Mouse (Mus musculus) left cerebral cortex, adult 2 months (tissue): ENCODE results near the gene Ppwd1. TPM values are rescaled to one million over a fixed set of nuclear protein-coding genes. Genes with fewer than 3 reads are reported as not detected.
"Not testable (repeated sequence)": the region's sequence is repeated elsewhere in the genome, so short reads cannot be mapped to it uniquely, and the experiment has no call there.

Experiments
- DNase-seq, 2 experiments: peaks; one replicate each; pipeline ENCODE4 v3.0.0; 2021 to 2022; ENCODE audit warnings: low spot score in 2 of 2, mixed read lengths in 1 of 2; ENCODE audit errors: extremely low spot score in 1 of 2
- H3K27ac ChIP-seq: fragments of 200-600 bp; 2 replicates; pipeline ENCODE4 v1.8.1; 2022
- H3K4me3 ChIP-seq: fragments of 200-600 bp; 2 replicates; pipeline ENCODE4 v1.8.1; 2022
- CTCF ChIP-seq: fragments of 200-600 bp; IDR thresholded peaks from 2 replicates; pipeline ENCODE4 v1.8.1; 2022; ENCODE audit warnings: antibody characterized with exemption, mild to moderate bottlenecking, moderate library complexity
- intact Hi-C: fragments of 180-260 bp; cut with DNase I; formaldehyde crosslinking; loops from one replicate; pipeline ENCODE4 v1.15.1; 2025
- long read RNA-seq, 2 experiments: library from polyadenylated mRNA; stranded (forward); transcript quantifications; one replicate each; pipeline ENCODE4 v2.0.0; 2021; ENCODE audit warnings: borderline mapping rate in 2 of 2
- total RNA-seq, 2 experiments: library from RNA; stranded (reverse); gene quantifications; 2 replicates each; pipeline ENCODE4 v1.2.3; 2021

Gene Ppwd1
- 10 to 100 TPM; 14.0 to 15.5 TPM for total RNA-seq
- long read RNA-seq, experiment 1, transcript Ppwd1-201 (11 exons, 2,342 nt): major isoform, 7 of 10 reads
- long read RNA-seq, experiment 1, partial matches to known transcripts: 1 of 10 reads
- long read RNA-seq, experiment 1, other reads (novel, unspliced or antisense): 1 of 10 reads
- long read RNA-seq, experiment 2, partial matches to known transcripts: 0 of 2 reads
- long read RNA-seq, experiment 2, other reads (novel, unspliced or antisense): 2 of 2 reads

DNA sequence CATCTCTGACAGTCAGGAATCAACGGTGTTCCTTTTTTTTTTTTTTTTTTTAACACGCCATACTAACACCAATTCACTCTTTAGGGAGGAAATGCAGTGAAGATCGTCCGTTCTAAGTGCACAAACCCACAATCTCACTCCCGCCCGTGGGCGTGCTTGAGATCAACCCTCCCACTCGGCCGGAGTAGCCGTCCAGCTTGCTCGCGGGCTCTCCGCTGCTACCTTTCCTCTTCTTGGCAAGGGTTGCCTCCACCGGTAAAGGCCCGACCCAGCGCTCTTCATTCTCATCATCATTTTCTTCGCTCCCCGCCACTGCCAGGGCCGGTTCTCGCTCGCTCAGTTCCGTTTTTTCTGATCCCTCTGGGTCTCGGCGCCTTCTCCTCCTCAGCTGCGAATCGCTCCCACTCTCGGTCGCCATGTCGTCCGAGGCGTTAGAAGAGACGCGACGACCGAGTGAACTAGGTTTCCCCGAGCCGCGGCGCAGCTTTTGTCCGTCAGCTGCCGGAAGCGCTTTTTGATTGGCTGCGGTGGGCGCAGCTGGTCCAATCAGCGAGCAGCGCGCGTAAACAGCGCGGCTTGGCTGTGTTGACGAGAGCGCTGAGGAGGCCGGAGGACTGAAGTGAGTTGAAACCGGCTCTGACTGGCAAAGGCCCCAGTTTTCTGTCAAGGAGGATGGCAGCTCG lies at the start of gene Ppwd1, which contains the start of gene Cenpk:
TSS of gene Ppwd1 (minus strand) at position 460 of the 683 bp plus-strand sequence.
TSS of gene Cenpk (plus strand) at position 228 of the 683 bp plus-strand sequence.
- peak within 1 kb of the TSS; percentile 90 for H3K4me3 ChIP-seq
- TF ChIP-seq CTCF: no peak
- H3K27ac ChIP-seq: peak within 1 kb of the TSS; percentile 94
- intact Hi-C loops: no loop called here
- peak; percentile 97 to 98 for DNase-seq

DNA sequence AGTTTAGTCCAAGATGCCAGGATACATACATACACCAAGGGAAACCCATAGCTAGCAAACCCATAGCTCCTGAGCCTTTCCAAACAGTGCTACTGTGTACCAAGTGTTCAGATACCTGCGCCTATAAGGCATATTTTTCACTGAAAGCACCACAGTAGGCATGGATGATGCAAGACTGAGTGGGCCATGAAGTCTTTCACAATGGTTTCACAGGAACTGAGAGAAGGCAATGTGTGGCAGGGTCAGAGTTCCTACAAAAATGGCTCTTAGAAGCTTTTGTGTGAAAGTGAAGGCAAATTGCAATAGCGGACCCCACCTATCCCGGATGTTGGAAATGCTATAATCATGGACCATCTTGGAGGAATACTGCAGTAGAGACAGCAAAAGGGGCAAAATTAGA lies 30.4 kb upstream of the Ppwd1 start:
- intact Hi-C loops: no loop called here
- no peak for TF ChIP-seq CTCF
- Histone ChIP-seq H3K4me3 (no peak overlapping the region), H3K27ac (no peak overlapping the region)
- no peak for DNase-seq

DNA sequence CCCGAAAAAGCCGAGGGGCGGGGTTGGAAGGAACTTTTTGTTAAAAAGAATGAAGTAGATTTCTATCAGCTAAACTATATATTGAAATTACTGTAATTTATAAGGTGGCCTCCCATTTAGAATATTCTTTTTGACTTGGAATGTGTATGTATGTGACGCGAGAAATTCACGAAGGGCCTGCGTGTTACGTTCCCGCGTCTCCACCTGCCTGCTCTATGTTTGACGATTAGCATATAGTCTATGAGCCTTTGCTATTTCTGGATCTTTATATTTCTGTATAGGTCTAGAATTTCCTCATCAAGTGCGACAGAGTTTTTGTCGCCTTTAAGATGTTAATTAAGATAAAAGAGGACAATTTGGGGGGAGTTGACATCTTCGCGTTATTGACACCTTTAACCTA lies 538 bp upstream of the Ppwd1 start:
- intact Hi-C loops: no loop called here
- H3K27ac ChIP-seq: no peak overlapping the region
- H3K4me3 ChIP-seq: peak overlapping the region; percentile 90
- no peak for TF ChIP-seq CTCF
- no peak for DNase-seq

DNA sequence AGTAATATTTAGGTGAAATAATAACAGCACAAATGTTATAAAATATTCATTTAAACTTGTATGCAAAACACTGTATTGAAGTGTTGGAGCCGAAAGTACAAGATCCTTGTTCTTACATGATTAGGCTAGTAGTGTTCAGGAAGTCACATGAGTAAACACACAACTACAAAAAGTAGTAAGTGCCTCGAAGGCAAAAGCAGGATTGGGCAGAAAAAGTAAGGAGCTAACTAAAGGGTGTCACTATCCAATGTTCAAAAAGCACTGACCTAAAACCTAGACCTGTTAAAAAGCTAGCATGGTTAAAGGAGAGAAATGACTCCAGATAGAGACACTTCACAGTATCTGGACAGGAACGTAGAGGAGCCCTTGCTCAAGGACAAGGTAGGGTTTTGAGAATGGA lies 1.2 kb downstream of the Ppwd1 start:
- peak overlapping the region; percentile 90 for H3K4me3 ChIP-seq
- no peak overlapping the region for H3K27ac ChIP-seq
- intact Hi-C loops: no loop called here
- no peak for TF ChIP-seq CTCF
- DNase-seq: no peak

DNA sequence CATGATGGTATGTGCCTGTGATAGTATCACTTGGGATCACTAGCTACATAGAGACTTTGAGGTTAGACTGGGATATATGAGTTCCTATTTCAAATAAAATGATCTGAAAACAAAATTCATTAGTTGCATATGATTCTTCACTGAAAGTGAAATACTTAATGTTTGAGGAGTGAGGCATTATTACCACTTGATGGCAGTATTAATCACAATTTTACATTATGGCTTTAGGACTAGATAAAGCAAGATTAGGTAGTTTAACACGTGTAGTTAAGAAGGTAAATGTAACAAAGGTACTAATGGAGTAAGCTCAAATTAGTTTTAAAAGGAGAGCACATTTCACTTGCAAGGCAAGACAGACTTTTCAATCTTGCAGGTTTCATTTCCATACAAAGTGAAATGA lies 24.3 kb downstream of the Ppwd1 start:
- no peak for DNase-seq
- TF ChIP-seq CTCF: peak; percentile 18; the same call in 1 of the 2 replicates
- intact Hi-C loops: loop anchor here (2.0 kb wide), 1 partner anchor 14 kb away; no protein-coding TSS in a partner anchor

DNA sequence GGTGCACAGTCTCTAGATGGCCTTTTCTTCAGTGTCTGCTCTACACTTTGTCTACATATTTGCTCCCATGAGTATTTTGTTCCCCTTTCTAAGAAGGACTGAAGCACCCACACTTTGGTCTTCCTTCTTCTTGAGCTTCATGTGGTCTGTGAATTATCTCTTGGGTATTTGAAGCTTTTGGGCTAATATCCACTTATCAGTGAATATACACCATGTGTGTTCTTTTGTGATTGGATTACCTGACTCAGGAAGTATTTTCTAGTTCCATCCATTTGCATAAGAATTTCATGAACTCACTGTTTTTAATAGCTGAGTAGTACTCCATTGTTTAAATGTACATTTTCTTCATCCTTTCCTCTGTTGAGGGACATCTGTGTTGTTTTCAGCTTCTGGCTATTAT lies 32.8 kb downstream of the Ppwd1 start:
- H3K27ac ChIP-seq, DNase-seq, H3K4me3 ChIP-seq: not testable (repeated sequence)
- intact Hi-C loops: loop anchor here (5.0 kb wide), 1 partner anchor 596 kb away; the partner anchor contains the start of gene Srek1ip1

More for the DNA sequence above, 24.3 kb downstream of the Ppwd1 start:
- no peak overlapping the region for H3K4me3 ChIP-seq
- no peak overlapping the region for H3K27ac ChIP-seq

DNA sequence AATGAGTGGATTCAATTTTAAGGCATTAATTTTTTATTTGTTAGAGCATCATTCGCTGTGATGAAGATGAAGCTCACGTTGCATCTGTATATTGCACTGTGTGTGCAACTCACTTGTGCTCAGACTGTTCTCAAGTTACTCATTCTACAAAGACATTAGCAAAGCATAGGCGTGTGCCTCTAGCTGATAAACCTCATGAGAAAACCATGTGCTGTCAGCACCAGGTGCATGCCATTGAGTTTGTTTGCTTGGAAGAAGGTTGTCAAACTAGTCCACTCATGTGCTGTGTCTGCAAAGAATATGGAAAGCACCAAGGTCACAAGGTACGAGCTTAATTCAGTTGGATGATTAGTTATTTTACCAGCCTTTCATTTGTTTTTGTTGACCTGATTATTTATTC lies 41.3 kb downstream of the Ppwd1 start:
- no peak for DNase-seq
- H3K27ac ChIP-seq: no peak overlapping the region
- TF ChIP-seq CTCF: no peak
- no peak overlapping the region for H3K4me3 ChIP-seq
- intact Hi-C loops: loop anchor here (5.0 kb wide), 1 partner anchor 35 kb away; no protein-coding TSS in a partner anchor

DNA sequence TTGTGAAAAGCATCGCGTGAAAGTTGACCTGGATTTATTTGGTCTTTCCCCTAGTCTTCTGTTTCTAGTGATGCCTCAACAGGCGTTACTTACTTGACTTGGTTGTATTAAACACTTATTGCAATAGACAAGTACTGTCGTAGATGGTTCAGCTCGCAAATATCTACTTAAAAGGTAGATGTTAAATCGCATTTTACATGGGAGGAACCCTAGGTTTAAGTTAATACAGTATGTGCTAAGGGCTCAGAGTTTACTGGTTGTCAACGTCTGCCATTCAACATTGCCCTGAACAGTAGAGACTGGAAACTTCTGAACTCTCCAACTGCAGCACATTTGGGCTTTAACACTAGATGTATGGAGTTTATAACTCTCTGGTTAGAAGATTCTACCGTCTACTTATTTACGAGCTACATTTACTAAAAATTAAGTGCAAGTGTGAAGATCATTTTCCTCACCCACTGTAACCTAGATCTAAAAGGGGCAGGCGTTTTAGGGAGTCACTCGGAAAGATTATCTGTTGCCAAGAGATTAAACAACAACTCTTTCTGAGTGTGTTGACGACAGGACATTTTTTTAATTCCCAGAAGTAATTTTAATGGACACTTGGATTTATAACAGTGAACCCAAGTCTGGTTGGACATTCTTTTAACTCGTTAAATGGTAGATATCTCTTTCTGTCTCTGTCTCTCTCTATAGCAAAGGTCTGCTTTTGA lies 49.3 kb downstream of the Ppwd1 start:
- DNase-seq: no peak
- Histone ChIP-seq H3K4me3 (peak overlapping the region; percentile 73), H3K27ac (peak overlapping the region; percentile 95)
- TF ChIP-seq CTCF: no peak
- intact Hi-C loops: no loop called here

DNA sequence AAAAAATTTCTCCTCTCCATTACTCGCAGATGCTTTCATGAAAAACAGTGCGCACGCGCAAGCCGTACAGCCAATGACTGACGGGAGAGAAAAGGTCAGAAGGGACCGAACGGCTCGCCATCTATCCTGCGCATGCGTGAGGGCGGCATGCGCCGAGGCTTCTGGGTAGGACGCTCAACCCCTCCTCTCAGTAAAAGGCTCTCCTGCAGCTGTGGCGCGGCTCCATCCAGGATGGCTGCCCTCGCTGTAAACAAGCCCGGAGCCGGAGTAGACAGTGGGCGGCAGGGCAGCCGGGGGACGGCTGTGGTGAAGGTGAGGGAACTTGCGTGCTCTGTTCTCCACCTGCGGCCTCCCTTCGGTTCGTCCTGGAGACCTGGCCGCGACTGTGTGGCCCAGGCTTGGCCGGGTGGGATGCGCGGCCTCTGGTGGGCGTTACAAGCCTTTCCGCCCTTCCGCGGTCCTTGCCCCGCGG lies 50.0 kb downstream of the Ppwd1 start, which contains the start of gene Trim23:
TSS of gene Trim23 (plus strand) at position 148 of the 472 bp plus-strand sequence.
- intact Hi-C loops: no loop called here
- TF ChIP-seq CTCF: peak; percentile 3; the same call in 1 of the 2 replicates
- peak; percentile 94 to 97 for DNase-seq
- peak within 1 kb of the TSS; percentile 95 for H3K27ac ChIP-seq
- H3K4me3 ChIP-seq: peak within 1 kb of the TSS; percentile 73

DNA sequence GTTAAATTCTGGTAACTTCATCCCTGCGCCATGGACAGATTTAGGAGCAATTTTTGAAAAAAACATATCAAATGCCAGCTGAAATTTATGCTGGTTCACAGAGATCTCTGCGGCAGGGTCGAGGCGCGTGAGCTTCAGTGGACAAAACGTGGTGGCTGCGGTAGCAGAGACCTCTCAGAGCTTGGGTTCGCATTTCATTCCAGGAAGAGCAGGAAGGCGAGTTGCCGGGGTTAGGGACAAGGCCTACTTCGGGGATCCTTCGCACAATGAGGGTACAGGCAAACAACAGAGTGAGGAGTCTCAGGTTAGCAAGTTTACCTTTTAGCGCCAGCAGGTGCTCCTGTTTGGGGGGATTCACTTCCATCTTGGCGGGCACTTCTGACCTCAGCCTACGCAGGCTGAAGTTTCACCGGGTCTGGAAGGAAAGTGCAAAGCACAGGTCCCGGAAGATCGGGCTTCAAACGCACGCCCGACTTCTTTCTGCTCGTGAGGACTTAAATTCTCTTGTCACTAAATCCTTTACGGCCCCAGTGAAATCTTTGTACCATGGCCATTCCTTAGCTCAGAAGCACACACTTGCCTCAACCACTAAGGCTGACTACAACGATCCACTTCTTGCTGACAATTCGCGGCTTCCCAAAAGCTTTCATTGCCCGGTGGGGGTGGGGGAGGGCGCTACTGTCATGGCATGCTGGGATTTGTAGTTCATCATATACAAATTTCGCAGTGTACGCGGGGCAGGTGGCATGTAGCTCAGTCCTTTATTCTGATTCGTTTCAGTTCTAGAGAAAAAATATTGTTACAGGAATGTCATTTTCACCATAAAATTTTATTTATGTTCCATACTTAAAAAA lies 50.6 kb downstream of the Ppwd1 start, which contains the start of gene Trappc13:
TSS of gene Trappc13 (minus strand) at position 674 of the 854 bp plus-strand sequence.
- intact Hi-C loops: no loop called here
- DNase-seq: peak; percentile 75 to 86
- peak within 1 kb of the TSS; percentile 95 for H3K27ac ChIP-seq
- peak within 1 kb of the TSS; percentile 73 for H3K4me3 ChIP-seq
- no peak for TF ChIP-seq CTCF

DNA sequence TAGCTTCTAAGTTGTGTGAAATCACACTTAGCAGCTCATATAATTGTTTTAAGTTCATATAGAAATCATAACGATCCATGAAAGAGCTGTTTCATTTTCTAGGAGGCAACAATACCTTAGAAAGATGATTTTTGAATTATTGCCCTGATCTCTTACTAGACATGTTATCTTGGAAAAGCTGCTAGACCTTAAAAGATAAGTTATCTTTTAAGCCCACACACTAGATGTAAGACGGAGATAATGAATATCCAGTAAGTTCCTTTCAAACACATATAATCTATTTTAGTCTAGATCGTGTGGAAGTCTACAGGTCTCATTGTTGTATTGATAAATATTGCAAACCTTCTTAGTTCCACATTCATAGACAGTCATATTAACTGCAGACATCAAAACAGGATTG lies 51.8 kb downstream of the Ppwd1 start:
- intact Hi-C loops: no loop called here
- no peak for DNase-seq
- Histone ChIP-seq H3K27ac (no peak overlapping the region), H3K4me3 (no peak overlapping the region; the same call in 1 of the 2 replicates)
- no peak for TF ChIP-seq CTCF
